Comparison of ENCODE assay signal across 9 mouse cellular contexts in the genomic region with DNA sequence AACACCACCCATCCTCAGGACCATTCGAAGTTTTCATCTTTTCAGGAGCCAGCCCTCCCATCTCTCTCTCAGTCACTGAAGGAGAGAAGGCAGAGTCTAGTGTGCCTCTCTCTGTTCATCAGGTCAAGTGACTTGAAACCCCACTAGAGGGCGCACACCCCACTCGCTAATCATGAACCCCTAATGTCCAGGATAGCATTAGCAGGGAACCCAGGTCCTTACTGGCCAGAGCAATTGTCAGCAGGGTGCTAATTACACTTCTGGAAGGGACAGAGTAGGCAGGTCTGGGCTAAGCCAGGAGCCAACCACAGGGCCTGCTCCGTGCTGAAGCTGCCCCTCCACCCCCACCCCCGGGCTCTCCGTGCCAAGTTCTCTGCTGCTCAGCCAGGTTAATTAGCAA.
A peak's percentile ranks its signal among the peaks of the same experiment; 100 is the strongest.
DNase-seq lines count a peak whose midpoint lies in the region; ATAC-seq and TF ChIP-seq lines count a peak whose summit lies in the region.
"Had no signal": no experiment of that assay in that cellular context is flagged by ENCODE, and none has a peak within 500 bp of the region (broad histone marks: within the 10 kb centered on the region; RNA-seq: fewer than 3 reads in every experiment).

No protein-coding gene starts in this region.

- in situ Hi-C loops in Patski (cut with MboI; ENCODE audit: low pct_unique_long_range_greater_than_20kb): loop anchor here (10.0 to 25.0 kb wide), 2 partner anchors 372 to 614 kb away; a partner anchor contains a TSS

- POLR2A ChIA-PET in Patski (lab: Charles Lee): no interaction called here

- H3K27ac ChIP-seq in forebrain, embryonic 10.5 days: peak overlapping the region; percentile 54; the same call in 1 of the 2 replicates
- H3K27ac ChIP-seq in hindbrain, embryonic 11.5 days (ENCODE audit: low read depth, low read length): no peak overlapping the region
- H3K27ac ChIP-seq: stomach, embryonic 15.5 days had no signal

- WGBS in forebrain, embryonic 10.5 days: 7% methylated on average over 6 of the region's 6 CpGs
- 15% methylated on average over 6 of the region's 6 CpGs for WGBS in hindbrain, embryonic 11.5 days

- CTCF ChIA-PET in Patski (lab: Charles Lee): no interaction called here

- H3K36me3 ChIP-seq in forebrain, embryonic 10.5 days (replicated peaks): no peaks in the 10 kb centered on the region
- no peaks in the 10 kb centered on the region for H3K36me3 ChIP-seq in hindbrain, embryonic 11.5 days (ENCODE audit: control insufficient read depth, insufficient read depth, low read length)
- H3K36me3 ChIP-seq: stomach, embryonic 15.5 days had no signal

- peak; percentile 70 for TF ChIP-seq CTCF in Patski (IDR thresholded peaks at IDR 0.05)

- no peaks in the 10 kb centered on the region for H3K9me3 ChIP-seq in forebrain, embryonic 10.5 days
- no peaks in the 10 kb centered on the region for H3K9me3 ChIP-seq in hindbrain, embryonic 11.5 days (ENCODE audit: control insufficient read depth, low read length)
- H3K9me3 ChIP-seq: stomach, embryonic 15.5 days had no signal

- H3K4me3 ChIP-seq in forebrain, embryonic 10.5 days: peak overlapping the region; percentile 30
- H3K4me3 ChIP-seq in hindbrain, embryonic 11.5 days (ENCODE audit: low read depth, low read length): no peak overlapping the region
- H3K4me3 ChIP-seq: stomach, embryonic 15.5 days had no signal

- H3K4me2 ChIP-seq in hindbrain, embryonic 11.5 days (replicated peaks; ENCODE audit: low read depth, low read length): no peak overlapping the region
- H3K4me2 ChIP-seq: stomach, embryonic 15.5 days had no signal

- H3K27me3 ChIP-seq in Patski: no peaks in the 10 kb centered on the region
- H3K27me3 ChIP-seq in forebrain, embryonic 10.5 days (ENCODE audit: poor library complexity, severe bottlenecking): peaks cover 22% of the 10 kb centered on the region
- no peaks in the 10 kb centered on the region for H3K27me3 ChIP-seq in hindbrain, embryonic 11.5 days (ENCODE audit: control insufficient read depth, insufficient read depth, low read length)
- H3K27me3 ChIP-seq: stomach, embryonic 15.5 days had no signal

- H3K9ac ChIP-seq in hindbrain, embryonic 11.5 days (ENCODE audit: low read depth, low read length): no peak overlapping the region
- H3K9ac ChIP-seq: stomach, embryonic 15.5 days had no signal

- no peak for ATAC-seq in Patski
- peak; percentile 79 for ATAC-seq in hindbrain, embryonic 11.5 days (ENCODE audit: low FRiP score)
- ATAC-seq in megakaryocyte, adult 5-6 weeks (ENCODE audit: poor library complexity, severe bottlenecking): peak; percentile 56
- no peak for ATAC-seq in erythroid progenitor cell, adult 5-6 weeks (replicated peaks; ENCODE audit: low FRiP score, poor library complexity, severe bottlenecking)

- peaks cover 25% of the 10 kb centered on the region for H3K4me1 ChIP-seq in forebrain, embryonic 10.5 days
- H3K4me1 ChIP-seq in hindbrain, embryonic 11.5 days (replicated peaks; ENCODE audit: control insufficient read depth, insufficient read depth, low read length): no peaks in the 10 kb centered on the region

- DNase-seq in Patski (ENCODE audit: low read depth, low spot score): no peak
- DNase-seq in c-Kit-positive CD71-positive TER-119-negative erythroid progenitor cells, embryonic 14.5 days (ENCODE audit: low read depth): peak; percentile 10
- DNase-seq in forebrain, embryonic 10.5 days (ENCODE audit: extremely low spot score, low spot score): peak; percentile 75
- peak; percentile 84 for DNase-seq in hindbrain, embryonic 11.5 days (ENCODE audit: low spot score)
- DNase-seq in layer of hippocampus, postnatal 14 days (ENCODE audit: low spot score in 2 of 2): peak; percentile 69 to 87
- DNase-seq in right cerebral cortex, postnatal 10 days (ENCODE audit: low spot score in 2 of 2): peak; percentile 74 to 84

Comparison
In these comparisons a context has a peak if more than half of its experiments do, and no peak if none do; other contexts are left out.
1. ATAC-seq: peak in hindbrain, embryonic 11.5 days (single experiment) and megakaryocyte, adult 5-6 weeks (single experiment); none in Patski (single experiment) and erythroid progenitor cell, adult 5-6 weeks (single experiment).